Mouse (Mus musculus): Measurements from ENCODE around the gene Olfr1192-ps1.
"Not testable (repeated sequence)": the region's sequence is repeated elsewhere in the genome, so short reads cannot be mapped to it uniquely, and the experiment has no call there.

Olfr1192-ps1 gene

GRCm38 (mm10) chr2:88648209-88648608 is at the start of gene Olfr1192-ps1:
Olfr1192-ps1 (plus strand) TSS chr2:88648509.
- TF ChIP-seq POU5F1 (IDR thresholded peaks at IDR 0.05; ENCODE audit: borderline replicate concordance, low read length) (no peak), CTCF (conservative IDR thresholded peaks at IDR 0.05; ENCODE audit: low read length) (no peak), NANOG (IDR thresholded peaks at IDR 0.05; ENCODE audit: borderline replicate concordance, low read length) (no peak)
- H3K36me3 ChIP-seq (ENCODE audit: insufficient read depth, low read length): no peaks in the 10 kb centered on the region

GRCm38 (mm10) chr2:88640242-88640641 is 8.1 kb upstream of the Olfr1192-ps1 start, which contains the start of gene Olfr1191-ps1:
Olfr1191-ps1 (plus strand) TSS chr2:88640542.
- not testable (repeated sequence) for H3K4me3 ChIP-seq (replicated peaks; ENCODE audit: low read length); H3K36me3 ChIP-seq (ENCODE audit: insufficient read depth, low read length); H3K4me1 ChIP-seq (replicated peaks; ENCODE audit: low read depth, low read length); H3K9me3 ChIP-seq (ENCODE audit: low read length); H3K27me3 ChIP-seq (ENCODE audit: insufficient read depth, low read length)

More at GRCm38 (mm10) chr2:88648209-88648608, at the start of gene Olfr1192-ps1:
- H3K4me1 ChIP-seq (replicated peaks; ENCODE audit: low read depth, low read length): no peaks in the 10 kb centered on the region
- H3K4me3 ChIP-seq (replicated peaks; ENCODE audit: low read length): no peak within 1 kb of the TSS
- no peaks in the 10 kb centered on the region for H3K9me3 ChIP-seq (ENCODE audit: low read length)
- H3K27me3 ChIP-seq (ENCODE audit: insufficient read depth, low read length): no peaks in the 10 kb centered on the region

GRCm38 (mm10) chr2:88675328-88675727 is 27.0 kb downstream of the Olfr1192-ps1 start, which contains the start of gene Olfr1193:
Olfr1193 (plus strand) TSS chr2:88675628.
- not testable (repeated sequence) for H3K4me1 ChIP-seq (replicated peaks; ENCODE audit: low read depth, low read length); H3K36me3 ChIP-seq (ENCODE audit: insufficient read depth, low read length); H3K9me3 ChIP-seq (ENCODE audit: low read length); H3K27me3 ChIP-seq (ENCODE audit: insufficient read depth, low read length); H3K4me3 ChIP-seq (replicated peaks; ENCODE audit: low read length)

- Histone ChIP-seq H3K4me3 (replicated peaks; ENCODE audit: low read length) (no peak within 1 kb of the TSS), H3K27me3 (ENCODE audit: insufficient read depth, low read length) (no peaks in the 10 kb centered on the region), H3K36me3 (ENCODE audit: insufficient read depth, low read length) (no peaks in the 10 kb centered on the region), H3K9me3 (ENCODE audit: low read length) (no peaks in the 10 kb centered on the region), H3K4me1 (replicated peaks; ENCODE audit: low read depth, low read length) (no peaks in the 10 kb centered on the region)
- TF ChIP-seq CTCF (conservative IDR thresholded peaks at IDR 0.05; ENCODE audit: low read length) (no peak), NANOG (IDR thresholded peaks at IDR 0.05; ENCODE audit: borderline replicate concordance, low read length) (no peak), POU5F1 (IDR thresholded peaks at IDR 0.05; ENCODE audit: borderline replicate concordance, low read length) (no peak)
Observed at GRCm38 (mm10) chr2:88689087-88689486, 40.8 kb downstream of the Olfr1192-ps1 start, which contains the start of gene Olfr1195. Olfr1195 (minus strand) TSS chr2:88689187.

GRCm38 (mm10) chr2:88704497-88704896 is 56.2 kb downstream of the Olfr1192-ps1 start, which contains the start of gene Olfr1196:
Olfr1196 (minus strand) TSS chr2:88704597.
- no peak for TF ChIP-seq NANOG (IDR thresholded peaks at IDR 0.05; ENCODE audit: borderline replicate concordance, low read length)
- no peak for TF ChIP-seq POU5F1 (IDR thresholded peaks at IDR 0.05; ENCODE audit: borderline replicate concordance, low read length)
- TF ChIP-seq CTCF (conservative IDR thresholded peaks at IDR 0.05; ENCODE audit: low read length): no peak
- no peaks in the 10 kb centered on the region for H3K9me3 ChIP-seq (ENCODE audit: low read length)
- H3K4me3 ChIP-seq (replicated peaks; ENCODE audit: low read length): no peak within 1 kb of the TSS
- no peaks in the 10 kb centered on the region for H3K27me3 ChIP-seq (ENCODE audit: insufficient read depth, low read length)
- no peaks in the 10 kb centered on the region for H3K4me1 ChIP-seq (replicated peaks; ENCODE audit: low read depth, low read length)
- H3K36me3 ChIP-seq (ENCODE audit: insufficient read depth, low read length): no peaks in the 10 kb centered on the region
